Mouse (Mus musculus): ENCODE measurements around the gene Aasdh. TPM values are rescaled to one million over a fixed set of nuclear protein-coding genes. Genes with fewer than 3 reads are reported as not detected.

Gene Aasdh
- polyA plus RNA-seq, 1 experiment from 2014 or later, result 5.1 TPM

- H3K9me3 ChIP-seq (ENCODE audit: low read length), result no peaks in the 10 kb centered on the region
- WGBS (ENCODE audit: insufficient replicate concordance), result 72% methylated on average over 4 of the region's 4 CpGs
- TF ChIP-seq EP300 (IDR thresholded peaks at IDR 0.05; ENCODE audit: low read depth) (no peak), CTCF (IDR thresholded peaks at IDR 0.05; ENCODE audit: low read depth) (no peak)
- DNase-seq, result no peak
- H3K9ac ChIP-seq (replicated peaks), result no peak overlapping the region
- H3K36me3 ChIP-seq (replicated peaks; ENCODE audit: insufficient read depth, low read length), result no peaks in the 10 kb centered on the region
- H3K27ac ChIP-seq (ENCODE audit: low read depth), result no peak overlapping the region
- H3K27me3 ChIP-seq (ENCODE audit: insufficient read depth, low read length), result peaks cover 4% of the 10 kb centered on the region; the same call in 1 of the 2 replicates
- no peak overlapping the region for H3K4me2 ChIP-seq (ENCODE audit: low read depth, low read length)
- no peak for ATAC-seq
- no peaks in the 10 kb centered on the region for H3K4me1 ChIP-seq (ENCODE audit: insufficient read depth)
- no peak overlapping the region for H3K4me3 ChIP-seq (ENCODE audit: low read depth, low read length)
Measured at GRCm38 (mm10) chr5:76851316-76851715, 54.0 kb downstream of the Aasdh start.

- H3K9me3 ChIP-seq (ENCODE audit: low read length), result no peaks in the 10 kb centered on the region
- H3K36me3 ChIP-seq (replicated peaks; ENCODE audit: insufficient read depth, low read length), result no peaks in the 10 kb centered on the region
- H3K4me1 ChIP-seq (ENCODE audit: insufficient read depth), result no peaks in the 10 kb centered on the region
- WGBS (ENCODE audit: insufficient replicate concordance), result 85% methylated on average over 6 of the region's 6 CpGs
- H3K9ac ChIP-seq (replicated peaks), result no peak overlapping the region
- H3K4me3 ChIP-seq (ENCODE audit: low read depth, low read length), result no peak overlapping the region
- no peak for ATAC-seq
- TF ChIP-seq CTCF (IDR thresholded peaks at IDR 0.05; ENCODE audit: low read depth), result no peak
- TF ChIP-seq EP300 (IDR thresholded peaks at IDR 0.05; ENCODE audit: low read depth), result no peak
- no peak overlapping the region for H3K4me2 ChIP-seq (ENCODE audit: low read depth, low read length)
- no peaks in the 10 kb centered on the region for H3K27me3 ChIP-seq (ENCODE audit: insufficient read depth, low read length)
- H3K27ac ChIP-seq (ENCODE audit: low read depth), result no peak overlapping the region
- no peak for DNase-seq
Measured at GRCm38 (mm10) chr5:76847106-76847505, 58.2 kb downstream of the Aasdh start.

- DNase-seq, result no peak
- no peak for ATAC-seq
- Histone ChIP-seq H3K36me3 (replicated peaks; ENCODE audit: insufficient read depth, low read length) (no peaks in the 10 kb centered on the region), H3K9ac (replicated peaks) (no peak overlapping the region), H3K4me1 (ENCODE audit: insufficient read depth) (no peaks in the 10 kb centered on the region), H3K4me3 (ENCODE audit: low read depth, low read length) (no peak overlapping the region), H3K27me3 (ENCODE audit: insufficient read depth, low read length) (no peaks in the 10 kb centered on the region), H3K9me3 (ENCODE audit: low read length) (no peaks in the 10 kb centered on the region), H3K27ac (ENCODE audit: low read depth) (no peak overlapping the region), H3K4me2 (ENCODE audit: low read depth, low read length) (no peak overlapping the region)
- 89% methylated on average over 14 of the region's 14 CpGs for WGBS (ENCODE audit: insufficient replicate concordance)
- no peak for TF ChIP-seq EP300 (IDR thresholded peaks at IDR 0.05; ENCODE audit: low read depth)
- TF ChIP-seq CTCF (IDR thresholded peaks at IDR 0.05; ENCODE audit: low read depth), result no peak
Measured at GRCm38 (mm10) chr5:76844618-76845186, 60.6 kb downstream of the Aasdh start.

- Histone ChIP-seq H3K9me3 (ENCODE audit: low read length) (no peaks in the 10 kb centered on the region), H3K27me3 (ENCODE audit: insufficient read depth, low read length) (no peaks in the 10 kb centered on the region), H3K27ac (ENCODE audit: low read depth) (no peak overlapping the region), H3K4me1 (ENCODE audit: insufficient read depth) (no peaks in the 10 kb centered on the region), H3K4me2 (ENCODE audit: low read depth, low read length) (no peak overlapping the region), H3K4me3 (ENCODE audit: low read depth, low read length) (no peak overlapping the region), H3K9ac (replicated peaks) (no peak overlapping the region), H3K36me3 (replicated peaks; ENCODE audit: insufficient read depth, low read length) (no peaks in the 10 kb centered on the region)
- 71% methylated on average over 9 of the region's 9 CpGs for WGBS (ENCODE audit: insufficient replicate concordance)
- no peak for DNase-seq
- no peak; the same call in 1 of the 2 replicates for ATAC-seq
- TF ChIP-seq CTCF (IDR thresholded peaks at IDR 0.05; ENCODE audit: low read depth), result no peak
- no peak for TF ChIP-seq EP300 (IDR thresholded peaks at IDR 0.05; ENCODE audit: low read depth)
Measured at GRCm38 (mm10) chr5:76843851-76844419, 61.4 kb downstream of the Aasdh start.

GRCm38 (mm10) chr5:76843448-76843847 is 61.9 kb downstream of the Aasdh start:
- ATAC-seq (peak; percentile 53), DNase-seq (peak; percentile 78)
- no peak overlapping the region for H3K4me3 ChIP-seq (ENCODE audit: low read depth, low read length)
- H3K27me3 ChIP-seq (ENCODE audit: insufficient read depth, low read length), result no peaks in the 10 kb centered on the region
- no peaks in the 10 kb centered on the region for H3K36me3 ChIP-seq (replicated peaks; ENCODE audit: insufficient read depth, low read length)
- H3K9me3 ChIP-seq (ENCODE audit: low read length), result no peaks in the 10 kb centered on the region
- H3K4me2 ChIP-seq (ENCODE audit: low read depth, low read length), result no peak overlapping the region
- WGBS (ENCODE audit: insufficient replicate concordance), result 14% methylated on average over 4 of the region's 4 CpGs
- no peak overlapping the region for H3K9ac ChIP-seq (replicated peaks)
- peak; percentile 87 for TF ChIP-seq CTCF (IDR thresholded peaks at IDR 0.05; ENCODE audit: low read depth)
- no peak for TF ChIP-seq EP300 (IDR thresholded peaks at IDR 0.05; ENCODE audit: low read depth)
- no peaks in the 10 kb centered on the region for H3K4me1 ChIP-seq (ENCODE audit: insufficient read depth)
- H3K27ac ChIP-seq (ENCODE audit: low read depth), result no peak overlapping the region

GRCm38 (mm10) chr5:76841859-76842258 is 63.5 kb downstream of the Aasdh start:
- no peak for DNase-seq
- Histone ChIP-seq H3K4me1 (ENCODE audit: insufficient read depth) (no peaks in the 10 kb centered on the region), H3K4me2 (ENCODE audit: low read depth, low read length) (no peak overlapping the region), H3K4me3 (ENCODE audit: low read depth, low read length) (no peak overlapping the region), H3K9ac (replicated peaks) (no peak overlapping the region), H3K27me3 (ENCODE audit: insufficient read depth, low read length) (no peaks in the 10 kb centered on the region), H3K27ac (ENCODE audit: low read depth) (no peak overlapping the region), H3K36me3 (replicated peaks; ENCODE audit: insufficient read depth, low read length) (no peaks in the 10 kb centered on the region), H3K9me3 (ENCODE audit: low read length) (no peaks in the 10 kb centered on the region)
- TF ChIP-seq CTCF (IDR thresholded peaks at IDR 0.05; ENCODE audit: low read depth), result no peak
- TF ChIP-seq EP300 (IDR thresholded peaks at IDR 0.05; ENCODE audit: low read depth), result no peak
- no peak for ATAC-seq
- 80% methylated on average over 2 of the region's 2 CpGs for WGBS (ENCODE audit: insufficient replicate concordance)

Data from liver, postnatal 0 days (tissue).